Mouse (Mus musculus): ENCODE data around the gene Smg6.

The Smg6 gene

GRCm38 (mm10) chr11:74925577-74926387, at the start of gene Smg6, which contains the start of gene Srr:
TSS of gene Smg6 (plus strand) at chr11:74925823.
TSS of gene Srr (minus strand) at chr11:74925948.
- peak; percentile 97 for DNase-seq (ENCODE audit: low spot score)

GRCm38 (mm10) chr11:74876801-74877200, 48.8 kb upstream of the Smg6 start:
- DNase-seq (ENCODE audit: low spot score), result peak; percentile 45

GRCm38 (mm10) chr11:74880999-74881398, 44.6 kb upstream of the Smg6 start:
- DNase-seq (ENCODE audit: low spot score), result no peak

GRCm38 (mm10) chr11:74881979-74882378, 43.6 kb upstream of the Smg6 start:
- no peak for DNase-seq (ENCODE audit: low spot score)

GRCm38 (mm10) chr11:74883098-74883497, 42.5 kb upstream of the Smg6 start:
- DNase-seq (ENCODE audit: low spot score), result peak; percentile 69

- DNase-seq (ENCODE audit: low spot score), result peak; percentile 64
Measured at GRCm38 (mm10) chr11:74894619-74895018, 31.0 kb upstream of the Smg6 start.

GRCm38 (mm10) chr11:74895980-74896900, 29.4 kb upstream of the Smg6 start:
- DNase-seq (ENCODE audit: low spot score), result peak; percentile 66

- peak; percentile 69 for DNase-seq (ENCODE audit: low spot score)
Measured at GRCm38 (mm10) chr11:74896901-74897677, 28.5 kb upstream of the Smg6 start, which contains the start of gene Sgsm2. TSS of gene Sgsm2 (minus strand) at chr11:74897060.

- DNase-seq (ENCODE audit: low spot score), result peak; percentile 94
Measured at GRCm38 (mm10) chr11:74897678-74898516, 27.7 kb upstream of the Smg6 start, which contains the start of gene Tsr1. TSS of gene Tsr1 (plus strand) at chr11:74898071.

- no peak for DNase-seq (ENCODE audit: low spot score)
Measured at GRCm38 (mm10) chr11:74898517-74898827, 27.2 kb upstream of the Smg6 start.

- no peak for DNase-seq (ENCODE audit: low spot score)
Measured at GRCm38 (mm10) chr11:74901555-74901954, 24.1 kb upstream of the Smg6 start.

GRCm38 (mm10) chr11:74902416-74902815, 23.2 kb upstream of the Smg6 start:
- DNase-seq (ENCODE audit: low spot score), result no peak

- DNase-seq (ENCODE audit: low spot score), result no peak
Measured at GRCm38 (mm10) chr11:74907850-74908249, 17.8 kb upstream of the Smg6 start.

- no peak for DNase-seq (ENCODE audit: low spot score)
Measured at GRCm38 (mm10) chr11:74908618-74909399, 16.8 kb upstream of the Smg6 start.

GRCm38 (mm10) chr11:74909978-74910377, 15.6 kb upstream of the Smg6 start:
- no peak for DNase-seq (ENCODE audit: low spot score)

- no peak for DNase-seq (ENCODE audit: low spot score)
Measured at GRCm38 (mm10) chr11:74912492-74912891, 13.1 kb upstream of the Smg6 start.

GRCm38 (mm10) chr11:74919249-74919648, 6.4 kb upstream of the Smg6 start:
- no peak for DNase-seq (ENCODE audit: low spot score)

- DNase-seq (ENCODE audit: low spot score), result peak; percentile 77
Measured at GRCm38 (mm10) chr11:74924149-74924548, 1.5 kb upstream of the Smg6 start.

GRCm38 (mm10) chr11:74926388-74927005, 874 bp downstream of the Smg6 start:
- DNase-seq (ENCODE audit: low spot score), result peak; percentile 73

GRCm38 (mm10) chr11:74927236-74927725, 1.7 kb downstream of the Smg6 start:
- no peak for DNase-seq (ENCODE audit: low spot score)
